Mouse (Mus musculus) adrenal gland, adult (tissue): ENCODE data around the gene Tcf7.
"Not testable (repeated sequence)": the region's sequence is repeated elsewhere in the genome, so short reads cannot be mapped to it uniquely, and the experiment has no call there.

Source experiments
- DNase-seq, 2 experiments: peaks; one replicate each; pipeline ENCODE4 v3.0.0; 2022 to 2023; ENCODE audit warnings: low spot score in 1 of 2; ENCODE audit not compliant: inconsistent age in 2 of 2

The Tcf7 gene

GRCm38 (mm10) chr11:52228722-52229448 lies 53.9 kb downstream of the Tcf7 start:
- DNase-seq = peak in 1 of 2 experiments; percentile 49

- peak; percentile 91 to 92 for DNase-seq
Observed at GRCm38 (mm10) chr11:52227466-52228226, 55.2 kb downstream of the Tcf7 start.

GRCm38 (mm10) chr11:52227053-52227452 lies 55.8 kb downstream of the Tcf7 start:
- DNase-seq = peak in 1 of 2 experiments; percentile 57

- DNase-seq = no peak
Observed at GRCm38 (mm10) chr11:52225986-52226599, 56.7 kb downstream of the Tcf7 start.

GRCm38 (mm10) chr11:52223968-52224682 lies 58.7 kb downstream of the Tcf7 start:
- DNase-seq = peak; percentile 34 to 73

GRCm38 (mm10) chr11:52222891-52223290 lies 59.9 kb downstream of the Tcf7 start:
- DNase-seq = peak; percentile 35 to 73

- DNase-seq = not testable (repeated sequence)
Observed at GRCm38 (mm10) chr11:52221921-52222320, 60.9 kb downstream of the Tcf7 start.

GRCm38 (mm10) chr11:52220282-52220681 lies 62.5 kb downstream of the Tcf7 start:
- peak; percentile 55 to 85 for DNase-seq

- DNase-seq = no peak
Observed at GRCm38 (mm10) chr11:52213887-52214286, 68.9 kb downstream of the Tcf7 start, which contains the start of gene Olfr1371. Gene Olfr1371 (minus strand): TSS chr11:52213987.
